Mouse (Mus musculus) heart, postnatal 36 days (tissue): ENCODE measurements around the gene Olfr913. TPM values are rescaled to one million over a fixed set of nuclear protein-coding genes. Genes with fewer than 3 reads are reported as not detected.

Source experiments
- DNase-seq, 2 experiments: peaks; one replicate each; pipeline ENCODE4 v3.0.0; 2021 to 2022
- intact Hi-C: fragments of 180-260 bp; cut with DNase I; formaldehyde crosslinking; loops from one replicate; pipeline ENCODE4 v1.15.1; 2025
- total RNA-seq, 2 experiments: library from RNA; stranded (reverse); gene quantifications; 2 replicates each; pipeline ENCODE4 v1.2.3; 2021

Gene Olfr913
- total RNA-seq = not detected

DNA sequence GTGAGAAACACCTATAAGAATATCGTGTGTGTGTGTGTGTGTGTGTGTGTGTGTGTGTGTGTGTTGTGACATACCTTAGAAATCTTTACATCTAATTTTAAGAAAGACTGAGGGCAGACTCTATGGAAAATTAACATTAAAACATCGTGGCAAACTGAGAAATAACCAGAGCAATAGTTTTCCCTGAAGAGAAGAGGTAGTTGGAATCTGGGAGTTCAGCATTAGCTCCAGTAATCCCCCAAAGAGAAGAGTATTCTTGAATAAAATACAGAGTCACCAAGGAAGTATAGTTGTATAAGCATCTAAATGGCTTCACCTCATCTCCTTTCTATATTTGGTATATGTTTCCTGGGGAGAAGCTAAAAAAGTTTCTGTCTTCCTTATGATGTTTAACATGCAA is at the start of gene Olfr913:
Gene Olfr913, plus strand, starts transcription at position 301 of the 400 bp plus-strand sequence.
- no peak for DNase-seq
- intact Hi-C loops = no loop called here

DNA sequence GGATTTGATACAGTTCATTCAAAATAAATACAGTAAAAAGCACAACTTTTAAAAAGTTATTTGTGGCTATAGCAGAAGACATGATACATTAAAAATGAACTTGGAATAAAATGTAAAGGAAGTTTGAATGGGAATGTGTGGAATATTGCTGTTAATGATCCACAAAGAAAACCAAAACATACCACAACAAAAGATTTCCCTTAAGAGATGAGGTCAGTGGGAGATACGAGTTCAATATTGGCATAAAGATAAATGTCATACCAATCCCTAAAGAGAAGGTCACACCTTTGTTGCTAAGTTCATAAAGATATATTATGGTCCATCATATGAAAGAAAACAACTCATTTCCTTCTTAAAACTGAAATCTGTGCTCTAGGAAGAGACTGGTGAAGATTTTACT is 12.7 kb upstream of the Olfr913 start, which contains the start of gene Olfr912:
Gene Olfr912, plus strand, starts transcription at position 301 of the 400 bp plus-strand sequence.
- intact Hi-C loops = no loop called here
- no peak for DNase-seq

DNA sequence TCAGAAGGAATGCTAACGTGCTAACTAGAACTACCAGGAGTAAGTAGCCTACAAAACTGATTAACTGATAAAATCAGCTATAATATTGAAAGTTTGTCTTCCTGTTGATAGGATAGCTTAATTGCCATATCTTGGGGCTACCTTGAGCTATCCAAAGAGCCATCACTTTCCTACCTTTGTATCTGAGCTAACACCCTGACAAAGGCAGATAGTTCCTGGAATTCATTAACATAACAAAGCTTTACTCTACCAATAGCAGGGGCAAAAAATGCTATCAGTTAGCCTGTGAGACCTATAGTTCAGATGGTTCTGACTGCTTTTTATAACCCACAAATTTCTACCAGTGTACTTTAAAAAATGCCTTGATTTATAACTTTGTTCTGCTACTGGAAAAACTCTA is 1.5 kb upstream of the Olfr913 start:
- DNase-seq = no peak
- intact Hi-C loops = no loop called here

DNA sequence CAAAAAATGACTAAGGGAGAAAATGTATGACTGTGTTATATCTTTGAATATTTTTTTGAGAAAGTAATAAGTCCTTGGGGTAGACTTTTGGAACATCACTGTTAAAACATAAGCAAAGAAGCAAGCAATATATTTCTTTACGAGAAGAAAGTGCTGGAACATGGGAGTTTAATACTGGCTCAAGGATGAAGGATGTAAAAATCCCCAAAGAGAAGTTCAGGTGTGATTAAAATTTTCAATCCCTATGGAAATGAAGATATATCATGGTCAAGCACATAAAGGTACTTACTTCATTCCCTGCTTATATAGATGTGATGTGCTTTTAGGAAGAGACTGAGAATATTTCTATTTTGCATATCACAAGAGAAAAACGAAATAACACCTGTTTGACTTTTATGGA is 12.2 kb downstream of the Olfr913 start, which contains the start of gene Olfr914:
Gene Olfr914, plus strand, starts transcription at position 301 of the 400 bp plus-strand sequence.
- intact Hi-C loops = no loop called here
- no peak for DNase-seq

DNA sequence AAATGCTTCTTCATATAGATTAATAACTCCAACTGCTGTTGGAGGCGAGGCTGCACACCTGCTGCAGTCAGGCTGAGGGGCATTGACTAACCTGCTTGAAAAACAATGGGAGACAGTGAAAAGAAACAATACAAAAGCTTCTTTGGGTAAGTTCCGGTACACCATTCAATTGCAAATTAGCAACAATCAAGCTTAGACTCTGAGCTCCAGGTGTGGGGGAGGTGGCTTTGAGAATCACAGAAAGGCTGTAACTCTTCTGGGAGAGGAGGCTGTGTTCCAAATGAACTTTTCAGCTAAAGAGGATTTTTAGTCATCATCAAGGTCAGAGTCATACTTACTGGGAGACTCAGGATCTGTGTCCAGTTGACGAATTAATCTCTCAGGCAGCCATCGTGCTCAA is 39.8 kb downstream of the Olfr913 start:
- DNase-seq = no peak
- intact Hi-C loops = no loop called here

Other genes with a start within 250 kb of the Olfr913 start
- not detected for gene Olfr898, start 244.3 kb upstream of the Olfr913 start, total RNA-seq
- not detected for gene Olfr250, start 225.9 kb upstream of the Olfr913 start, total RNA-seq
- not detected for gene Olfr251, start 215.7 kb upstream of the Olfr913 start, total RNA-seq
- gene Olfr147, start 191.1 kb upstream of the Olfr913 start, total RNA-seq = not detected
- gene Olfr901, start 163.3 kb upstream of the Olfr913 start, total RNA-seq = not detected
- gene Olfr902, start 145.1 kb upstream of the Olfr913 start, total RNA-seq = not detected
- not detected for gene Olfr904, start 129.6 kb upstream of the Olfr913 start, total RNA-seq
- gene Olfr905, start 121.7 kb upstream of the Olfr913 start, total RNA-seq = not detected
- not detected for gene Olfr906, start 105.7 kb upstream of the Olfr913 start, total RNA-seq
- gene Olfr907, start 97.0 kb upstream of the Olfr913 start, total RNA-seq = not detected
- gene Olfr911-ps1, start 71.2 kb upstream of the Olfr913 start, total RNA-seq = not detected
- gene Olfr910, start 54.9 kb upstream of the Olfr913 start, total RNA-seq = not detected
- gene Olfr912, start 12.6 kb upstream of the Olfr913 start, total RNA-seq = not detected
- gene Olfr914, start 12.3 kb downstream of the Olfr913 start, total RNA-seq = not detected
- not detected for gene Olfr916, start 67.1 kb downstream of the Olfr913 start, total RNA-seq
- not detected for gene Olfr917, start 73.1 kb downstream of the Olfr913 start, total RNA-seq
- not detected for gene Olfr918, start 81.8 kb downstream of the Olfr913 start, total RNA-seq
- gene Olfr919, start 110.9 kb downstream of the Olfr913 start, total RNA-seq = not detected
- gene Vwa5a, start 125.5 kb downstream of the Olfr913 start, total RNA-seq = 10 to 100 TPM; 28.7 to 36.1 TPM
- under 1 TPM; 0.06 to 0.08 TPM for gene Olfr920, start 159.5 kb downstream of the Olfr913 start, total RNA-seq
- gene Olfr921, start 180.3 kb downstream of the Olfr913 start, total RNA-seq = not detected
- gene Olfr922, start 221.9 kb downstream of the Olfr913 start, total RNA-seq = not detected
- gene Olfr923, start 233.8 kb downstream of the Olfr913 start, total RNA-seq = not detected